Mouse (Mus musculus) embryonic facial prominence, embryonic 14.5 days (tissue): ENCODE measurements around the gene C1qbp. TPM values are rescaled to one million over a fixed set of nuclear protein-coding genes. Genes with fewer than 3 reads are reported as not detected.

Experiments
- ATAC-seq: fragments of 200-750 bp; cut with Nextera tagmentation; 2 replicates; pipeline ENCODE4 v1.8.0; 2017; ENCODE audit warnings: low read depth, moderate number of reproducible peaks, moderate TSS enrichment
- DNase-seq: peaks from one replicate; pipeline ENCODE4 v3.0.0-alpha.2; 2015; ENCODE audit warnings: low spot score
- H3K27ac ChIP-seq: fragments of 300-500 bp; sonication (generic); replicated peaks from 2 replicates; pipeline ENCODE4 v1.5.1; 2014; ENCODE audit warnings: low read depth, mild to moderate bottlenecking, low read length, moderate library complexity
- H3K27me3 ChIP-seq: fragments of 300-500 bp; sonication (generic); replicated peaks from 2 replicates; pipeline ENCODE4 v1.6.1; 2014; ENCODE audit warnings: low read length; ENCODE audit not compliant: control insufficient read depth, insufficient read depth
- H3K36me3 ChIP-seq: fragments of 300-500 bp; sonication (generic); 2 replicates; pipeline ENCODE4 v1.6.1; 2014; ENCODE audit warnings: low read length, mixed read lengths; ENCODE audit not compliant: control insufficient read depth, insufficient read depth
- H3K4me1 ChIP-seq: fragments of 300-500 bp; sonication (generic); 2 replicates; pipeline ENCODE4 v1.6.1; 2014; ENCODE audit warnings: antibody characterized with exemption, low read length; ENCODE audit not compliant: control insufficient read depth, insufficient read depth
- H3K4me2 ChIP-seq: fragments of 300-500 bp; sonication (generic); 2 replicates; pipeline ENCODE4 v1.6.1; 2014; ENCODE audit warnings: low read depth, mild to moderate bottlenecking, low read length, moderate library complexity, mixed read lengths
- H3K4me3 ChIP-seq: fragments of 300-500 bp; sonication (generic); 2 replicates; pipeline ENCODE4 v1.5.1; 2014; ENCODE audit warnings: low read depth, mild to moderate bottlenecking, low read length
- H3K9ac ChIP-seq: fragments of 300-500 bp; sonication (generic); 2 replicates; pipeline ENCODE4 v1.6.1; 2014; ENCODE audit warnings: low read depth, mild to moderate bottlenecking, low read length, moderate library complexity, mixed read lengths
- H3K9me3 ChIP-seq: fragments of 300-500 bp; sonication (generic); 2 replicates; pipeline ENCODE4 v1.6.1; 2016; ENCODE audit warnings: low read length; ENCODE audit not compliant: control insufficient read depth
- WGBS: fragments of 180-500 bp; shearing (Covaris S2); extraction: QIAGEN DNeasy Blood & Tissue Kit; methylation state at CpG from one replicate; pipeline ENCODE4 v1.1.7; 2014; 5-methylcytosine and 5-hydroxymethylcytosine counted together
- polyA plus RNA-seq: library from polyadenylated mRNA; unstranded; fragments of >200 nt; fragmentation: Nextera tagmentation; extraction: Ambion mirVana; gene quantifications from 2 replicates; pipeline ENCODE4 v1.2.1, GENCODE M21; 2014

C1qbp gene
- 223 and 224 TPM in 2 replicates for polyA plus RNA-seq

GRCm38 (mm10) chr11:70982557-70983228 is at the start of gene C1qbp:
Gene C1qbp, minus strand, starts transcription at chr11:70983026.
- Histone ChIP-seq H3K36me3 (peaks cover 64% of the 10 kb centered on the region), H3K4me1 (peaks cover 11% of the 10 kb centered on the region; the same call in 1 of the 2 replicates), H3K9me3 (no peaks in the 10 kb centered on the region), H3K4me3 (peak within 1 kb of the TSS; percentile 99), H3K27me3 (no peaks in the 10 kb centered on the region), H3K4me2 (peak within 1 kb of the TSS; percentile 80), H3K27ac (no peak within 1 kb of the TSS; the same call in 1 of the 2 replicates), H3K9ac (peak within 1 kb of the TSS; percentile 94)
- under 1% methylated on average over 37 of the region's 64 CpGs for WGBS
- ATAC-seq: peak; percentile 98
- peak; percentile 92 for DNase-seq

DNA sequence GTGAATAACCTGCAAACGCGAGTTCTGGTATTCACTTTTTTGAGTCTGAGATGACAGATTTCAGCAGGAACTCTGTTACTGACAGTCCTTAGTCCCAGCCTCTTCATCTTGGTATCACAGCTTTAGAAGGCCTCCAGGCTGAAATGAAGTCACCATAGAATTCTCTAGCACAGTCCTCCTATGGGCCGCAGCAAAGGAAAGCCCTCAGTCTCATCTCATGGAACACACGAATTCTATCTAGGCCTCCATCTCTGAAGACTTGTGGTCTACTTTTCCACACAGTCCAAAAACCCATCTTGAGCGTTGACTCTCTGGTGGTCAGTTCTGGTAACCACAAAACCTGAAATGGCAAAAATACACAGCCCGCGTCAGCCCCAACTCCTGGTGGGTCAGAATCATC is 49.2 kb upstream of the C1qbp start:
- H3K27ac ChIP-seq: peak overlapping the region; percentile 74
- 55% methylated on average over 7 of the region's 7 CpGs for WGBS
- H3K9ac ChIP-seq: peak overlapping the region; percentile 76
- H3K27me3 ChIP-seq: no peaks in the 10 kb centered on the region
- no peaks in the 10 kb centered on the region for H3K9me3 ChIP-seq
- DNase-seq (no peak), ATAC-seq (no peak)
- H3K4me1 ChIP-seq: peaks cover 8% of the 10 kb centered on the region; the same call in 1 of the 2 replicates
- H3K4me3 ChIP-seq: peak overlapping the region; percentile 59
- peak overlapping the region; percentile 63 for H3K4me2 ChIP-seq
- H3K36me3 ChIP-seq: peaks cover 10% of the 10 kb centered on the region

DNA sequence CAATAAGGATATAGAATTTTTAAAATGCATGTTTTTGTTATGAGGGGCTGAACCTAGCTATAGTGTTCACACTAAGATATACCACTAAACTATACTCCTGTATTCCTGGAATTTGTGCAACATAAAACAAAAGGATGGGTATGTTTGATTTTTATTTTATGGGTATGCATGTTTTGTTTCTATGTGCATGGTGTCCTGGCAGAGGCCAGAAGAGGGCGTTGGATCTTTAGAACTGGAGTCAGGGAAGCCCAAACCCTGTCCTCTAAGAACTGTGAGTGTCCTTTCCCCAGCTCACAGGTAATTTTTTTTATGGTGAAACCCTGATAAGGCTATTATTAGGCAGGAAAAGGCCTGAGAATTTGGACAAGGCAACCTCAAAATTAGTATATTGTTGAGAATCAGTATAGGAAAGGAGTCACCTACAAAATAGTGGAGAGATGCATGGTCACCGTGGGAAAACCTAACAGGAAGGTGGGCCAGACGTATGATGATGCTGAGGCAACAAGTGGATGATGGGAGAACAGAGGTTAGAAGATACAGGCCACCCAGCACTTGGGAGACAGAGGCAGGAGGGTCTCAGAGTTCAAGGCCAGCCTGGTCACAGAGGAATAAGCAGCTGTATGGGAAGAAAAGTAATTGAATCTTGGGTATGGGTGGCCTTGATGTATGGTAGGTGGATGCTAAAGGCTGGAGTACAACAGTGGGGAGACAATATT is 46.7 kb upstream of the C1qbp start:
- Histone ChIP-seq H3K9me3 (no peaks in the 10 kb centered on the region), H3K9ac (no peak overlapping the region), H3K4me1 (peaks cover 8% of the 10 kb centered on the region; the same call in 1 of the 2 replicates), H3K36me3 (peaks cover 33% of the 10 kb centered on the region), H3K27me3 (no peaks in the 10 kb centered on the region), H3K4me2 (no peak overlapping the region), H3K27ac (no peak overlapping the region), H3K4me3 (no peak overlapping the region)
- DNase-seq: no peak
- WGBS: 71% methylated on average over 3 of the region's 3 CpGs
- no peak for ATAC-seq

- Histone ChIP-seq H3K27me3 (no peaks in the 10 kb centered on the region), H3K4me1 (peaks cover 8% of the 10 kb centered on the region; the same call in 1 of the 2 replicates), H3K27ac (no peak overlapping the region), H3K9ac (no peak overlapping the region), H3K4me2 (no peak overlapping the region), H3K4me3 (no peak overlapping the region), H3K9me3 (no peaks in the 10 kb centered on the region), H3K36me3 (peaks cover 39% of the 10 kb centered on the region)
- DNase-seq (no peak), ATAC-seq (no peak)
- WGBS: 79% methylated on average over 3 of the region's 3 CpGs
These were observed 45.5 kb upstream of the C1qbp start for GRCm38 (mm10) chr11:71028280-71028679.

GRCm38 (mm10) chr11:71019201-71020068 is 36.6 kb upstream of the C1qbp start, which contains the start of the genes Mis12 and Derl2:
Gene Mis12, plus strand, starts transcription at chr11:71019611.
Gene Derl2, minus strand, starts transcription at chr11:71019841.
- H3K4me2 ChIP-seq: peak within 1 kb of the TSS; percentile 89
- peak within 1 kb of the TSS; percentile 89 for H3K9ac ChIP-seq
- no peaks in the 10 kb centered on the region for H3K27me3 ChIP-seq
- peak within 1 kb of the TSS; percentile 92 for H3K27ac ChIP-seq
- H3K9me3 ChIP-seq: no peaks in the 10 kb centered on the region
- H3K36me3 ChIP-seq: peaks cover 25% of the 10 kb centered on the region
- DNase-seq (peak; percentile 100), ATAC-seq (peak; percentile 99)
- H3K4me3 ChIP-seq: peak within 1 kb of the TSS; percentile 89
- WGBS: under 1% methylated on average over 56 of the region's 71 CpGs
- peaks cover 19% of the 10 kb centered on the region; the same call in 1 of the 2 replicates for H3K4me1 ChIP-seq

DNA sequence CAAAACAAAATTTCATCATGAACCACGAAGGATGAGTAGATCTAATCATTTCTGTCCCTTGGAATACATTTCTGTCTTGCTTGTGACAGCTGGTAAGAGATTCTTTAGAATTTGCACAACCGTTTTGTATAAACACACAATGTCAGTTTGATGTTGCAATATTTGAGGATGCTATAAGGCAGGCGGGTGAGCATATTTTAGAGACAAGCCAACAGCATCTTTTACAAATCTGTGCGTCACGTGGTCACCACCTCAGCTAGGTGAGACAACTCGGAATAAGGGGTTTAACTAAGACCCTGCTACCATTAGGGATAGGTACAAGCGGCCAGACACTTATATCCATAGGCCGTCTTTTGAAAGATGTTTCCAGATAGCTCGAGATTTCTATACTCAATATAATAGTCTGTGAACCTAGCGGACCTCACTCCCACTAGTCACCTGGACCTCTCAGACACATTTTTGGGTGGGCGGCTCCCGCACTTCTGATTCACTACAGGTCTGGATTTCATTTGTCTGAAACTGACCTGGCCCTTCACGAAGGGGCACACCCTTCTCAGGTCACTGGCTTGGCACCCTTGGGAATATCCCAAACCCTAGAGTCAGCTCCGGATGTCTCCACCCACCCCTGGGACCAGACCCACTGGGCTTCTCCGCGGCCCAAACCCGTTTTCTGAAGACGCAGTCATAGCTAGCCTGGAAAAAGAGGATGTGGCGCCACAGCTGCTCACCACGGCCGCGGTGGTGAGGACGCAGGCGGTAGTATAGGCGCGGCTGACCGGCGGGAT is 35.8 kb upstream of the C1qbp start:
- H3K4me1 ChIP-seq: peaks cover 19% of the 10 kb centered on the region; the same call in 1 of the 2 replicates
- ATAC-seq: peak; percentile 0; the same call in 1 of the 2 replicates
- WGBS: 5% methylated on average over 28 of the region's 28 CpGs
- H3K9ac ChIP-seq: peak overlapping the region; percentile 89
- H3K27ac ChIP-seq: peak overlapping the region; percentile 81
- H3K4me3 ChIP-seq: peak overlapping the region; percentile 89
- H3K4me2 ChIP-seq: peak overlapping the region; percentile 89
- DNase-seq: no peak
- no peaks in the 10 kb centered on the region for H3K9me3 ChIP-seq
- H3K36me3 ChIP-seq: peaks cover 29% of the 10 kb centered on the region
- no peaks in the 10 kb centered on the region for H3K27me3 ChIP-seq

- H3K27me3 ChIP-seq: no peaks in the 10 kb centered on the region
- H3K4me1 ChIP-seq: peaks cover 19% of the 10 kb centered on the region; the same call in 1 of the 2 replicates
- 89% methylated on average over 1 of the region's 1 CpGs for WGBS
- H3K9ac ChIP-seq: no peak overlapping the region
- H3K9me3 ChIP-seq: no peaks in the 10 kb centered on the region
- H3K4me2 ChIP-seq: no peak overlapping the region
- ATAC-seq (no peak), DNase-seq (no peak)
- no peak overlapping the region for H3K4me3 ChIP-seq
- peaks cover 33% of the 10 kb centered on the region for H3K36me3 ChIP-seq
- H3K27ac ChIP-seq: no peak overlapping the region
These were observed 34.2 kb upstream of the C1qbp start for GRCm38 (mm10) chr11:71017051-71017450.
